Mouse (Mus musculus): ENCODE measurements around the gene Rbpj.

DNA sequence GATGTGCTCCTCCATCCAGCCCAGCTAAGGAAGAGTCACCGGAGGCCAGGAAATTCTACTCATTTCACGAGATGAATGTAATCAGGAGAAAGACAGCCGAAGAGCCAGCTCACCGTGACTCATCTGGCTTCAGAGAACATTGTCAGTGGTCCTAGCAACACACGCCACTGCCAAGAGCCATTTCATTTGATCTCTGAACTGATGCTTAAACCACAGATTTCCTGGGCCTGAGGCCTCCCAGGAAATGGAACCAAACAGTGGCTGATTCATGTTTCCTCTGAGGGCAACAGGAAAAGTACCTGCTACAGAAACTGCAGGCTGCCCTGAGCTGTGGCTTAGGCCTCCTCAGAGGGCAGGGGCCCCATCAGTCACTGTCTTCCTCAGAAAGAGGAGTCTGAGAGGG, 24.7 kb downstream of the Rbpj start:
- no peak for TF ChIP-seq CTCF (IDR thresholded peaks at IDR 0.05; ENCODE audit: low read depth)
- no peak for TF ChIP-seq EP300 (optimal IDR thresholded peaks at IDR 0.05)

Measured in stomach, postnatal 0 days (tissue).